Mouse (Mus musculus): ENCODE data around the gene Caml.

GRCm38 (mm10) chr13:55611996-55612395 is 10.8 kb upstream of the Caml start:
- TF ChIP-seq CTCF (IDR thresholded peaks at IDR 0.05; ENCODE audit: control insufficient read depth, insufficient read depth, insufficient replicate concordance, low read depth, low read length) (no peak), POLR2A (IDR thresholded peaks at IDR 0.05; ENCODE audit: control insufficient read depth, low read depth, low read length) (no peak)
